Mouse (Mus musculus) stomach, embryonic 15.5 days (tissue): ENCODE data around the gene Rcl1. TPM values are rescaled to one million over a fixed set of nuclear protein-coding genes. Genes with fewer than 3 reads are reported as not detected.

Experiments
- ATAC-seq: fragments of 200-750 bp; cut with Nextera tagmentation; 2 replicates; pipeline ENCODE4 v1.8.0; 2017; ENCODE audit warnings: low read depth, moderate number of reproducible peaks, moderate TSS enrichment; ENCODE audit not compliant: insufficient read depth, low FRiP score
- H3K27ac ChIP-seq: fragments of 300-500 bp; sonication (generic); 2 replicates; pipeline ENCODE4 v1.5.1; 2015; ENCODE audit warnings: mild to moderate bottlenecking, inconsistent platforms
- H3K27me3 ChIP-seq: fragments of 300-500 bp; sonication (generic); replicated peaks from 2 replicates; pipeline ENCODE4 v1.6.1; 2015; ENCODE audit warnings: inconsistent platforms
- H3K36me3 ChIP-seq: fragments of 300-500 bp; sonication (generic); 2 replicates; pipeline ENCODE4 v1.6.1; 2015; ENCODE audit warnings: inconsistent platforms
- H3K4me1 ChIP-seq: fragments of 300-500 bp; sonication (generic); 2 replicates; pipeline ENCODE4 v1.6.1; 2015; ENCODE audit warnings: inconsistent platforms
- H3K4me2 ChIP-seq: fragments of 300-500 bp; sonication (generic); 2 replicates; pipeline ENCODE4 v1.6.1; 2015; ENCODE audit warnings: mild to moderate bottlenecking, inconsistent platforms
- H3K4me3 ChIP-seq: fragments of 300-500 bp; sonication (generic); replicated peaks from 2 replicates; pipeline ENCODE4 v1.5.1; 2015; ENCODE audit warnings: inconsistent platforms
- H3K9ac ChIP-seq: fragments of 300-500 bp; sonication (generic); 2 replicates; pipeline ENCODE4 v1.6.1; 2015; ENCODE audit warnings: inconsistent platforms
- H3K9me3 ChIP-seq: fragments of 300-500 bp; sonication (generic); 2 replicates; pipeline ENCODE4 v1.6.1; 2016; ENCODE audit warnings: inconsistent platforms
- WGBS: fragments of 180-500 bp; shearing (Covaris S2); methylation state at CpG from one replicate; pipeline ENCODE4 v1.1.7; 2015; 5-methylcytosine and 5-hydroxymethylcytosine counted together
- polyA plus RNA-seq: library from polyadenylated mRNA; unstranded; fragments of >200 nt; fragmentation: Nextera tagmentation; extraction: Ambion mirVana; gene quantifications from 2 replicates; pipeline ENCODE4 v1.2.1, GENCODE M21; 2015

Gene Rcl1
- polyA plus RNA-seq = 57.0 and 57.7 TPM in 2 replicates

DNA sequence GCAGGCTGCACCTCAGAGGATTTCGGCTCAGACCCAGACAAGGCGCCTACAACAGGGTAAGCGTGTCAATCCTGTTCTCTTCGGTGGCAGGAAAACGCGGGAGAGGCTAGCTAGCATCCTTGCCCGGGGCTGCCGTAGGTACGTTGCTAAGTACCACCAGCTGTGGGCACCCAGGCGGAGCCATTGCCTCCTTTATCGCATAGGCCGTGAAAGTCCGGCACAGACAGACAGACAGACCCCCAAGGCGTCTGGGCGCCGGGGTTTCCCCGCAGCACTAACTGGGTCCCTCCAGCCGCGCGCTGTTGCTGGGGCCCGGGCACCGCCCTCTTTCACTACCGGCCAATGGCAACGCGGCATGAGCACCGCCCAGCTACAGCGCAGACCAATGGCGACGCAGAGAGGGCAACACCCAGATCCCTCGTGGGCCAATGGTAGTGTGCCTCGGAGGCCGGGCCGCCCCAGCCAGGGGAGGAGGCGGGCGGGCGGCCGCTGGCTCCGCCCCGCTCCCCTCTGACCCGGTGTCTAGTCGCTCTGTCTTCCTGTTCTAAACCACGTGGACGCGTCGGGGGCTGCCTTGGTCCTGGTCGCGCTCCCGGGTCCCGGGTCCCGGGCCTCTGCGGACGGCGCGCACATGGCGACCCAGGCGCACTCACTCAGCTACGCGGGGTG lies at the start of gene Rcl1:
TSS of gene Rcl1 (plus strand) at position 502 of the 669 bp plus-strand sequence.
- under 1% methylated on average over 57 of the region's 58 CpGs for WGBS
- Histone ChIP-seq H3K36me3 (no peaks in the 10 kb centered on the region), H3K27ac (peak within 1 kb of the TSS; percentile 78), H3K4me2 (peak within 1 kb of the TSS; percentile 79), H3K9ac (peak within 1 kb of the TSS; percentile 76), H3K27me3 (no peaks in the 10 kb centered on the region), H3K9me3 (no peaks in the 10 kb centered on the region), H3K4me1 (peaks cover 11% of the 10 kb centered on the region), H3K4me3 (peak within 1 kb of the TSS; percentile 96)
- peak; percentile 100 for ATAC-seq

DNA sequence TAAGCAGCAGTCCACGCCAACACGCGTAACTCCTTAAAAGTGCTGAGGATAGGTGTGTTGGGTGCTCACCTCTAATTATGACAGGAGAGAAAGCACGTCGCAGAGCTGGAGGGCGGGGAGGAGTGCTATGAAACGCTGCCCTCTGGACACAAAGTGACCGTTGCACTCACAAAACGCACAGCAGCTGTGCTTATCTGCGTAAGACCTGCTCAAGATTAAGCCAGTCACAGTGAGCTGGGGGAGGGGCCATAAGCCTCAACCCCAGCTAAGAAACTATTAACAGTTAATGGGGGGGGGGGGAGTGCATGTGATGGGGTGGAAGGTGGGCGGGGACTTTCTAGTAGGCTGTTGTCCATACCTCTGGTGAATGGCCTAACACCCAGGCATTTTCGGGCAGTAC lies 48.4 kb upstream of the Rcl1 start:
- Histone ChIP-seq H3K27ac (no peak overlapping the region), H3K4me1 (no peaks in the 10 kb centered on the region; the same call in 1 of the 2 replicates), H3K9ac (no peak overlapping the region), H3K4me3 (no peak overlapping the region), H3K4me2 (no peak overlapping the region), H3K9me3 (no peaks in the 10 kb centered on the region), H3K36me3 (no peaks in the 10 kb centered on the region), H3K27me3 (no peaks in the 10 kb centered on the region)
- WGBS = 85% methylated on average over 12 of the region's 12 CpGs
- no peak for ATAC-seq

DNA sequence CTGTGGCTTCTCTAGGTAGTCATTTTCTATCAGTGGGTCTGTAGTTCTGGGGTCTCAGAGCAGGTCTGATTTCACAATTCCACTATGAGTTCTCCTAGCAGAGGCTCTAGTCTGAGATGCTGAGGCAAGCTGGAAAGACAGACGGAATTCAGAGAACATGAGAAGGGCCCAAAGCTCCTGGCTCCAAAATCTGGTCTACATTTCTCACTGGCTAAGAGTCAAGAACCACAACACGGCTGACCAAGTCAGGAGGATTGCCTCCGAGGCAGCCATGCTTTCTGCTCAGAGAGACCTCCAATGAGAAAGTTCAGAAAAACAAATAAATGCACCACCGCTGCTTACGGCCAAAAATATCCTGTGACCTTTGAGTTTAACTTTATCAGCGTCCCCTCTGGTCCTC lies 46.6 kb upstream of the Rcl1 start:
- 70% methylated on average over 6 of the region's 6 CpGs for WGBS

DNA sequence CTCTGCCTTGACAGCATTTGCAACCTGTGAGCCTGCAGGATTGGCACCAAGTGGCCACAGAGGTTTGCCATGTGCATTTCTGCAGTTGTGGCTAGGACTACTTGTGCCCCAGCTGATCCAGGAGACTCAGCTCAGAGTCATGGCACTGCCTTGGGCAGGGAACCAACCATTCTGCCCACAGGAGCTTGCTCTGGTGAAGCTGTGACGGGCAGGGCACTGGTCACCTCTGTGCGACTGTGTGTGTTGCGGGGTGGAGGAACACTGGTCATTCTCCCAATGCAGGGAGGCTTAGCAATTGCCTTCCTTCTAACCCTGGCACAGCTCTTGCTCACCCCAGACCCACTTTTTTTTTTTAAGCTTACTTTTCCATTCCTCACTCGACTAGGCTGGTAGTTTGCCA lies 45.7 kb upstream of the Rcl1 start:
- Histone ChIP-seq H3K9ac (no peak overlapping the region), H3K4me2 (no peak overlapping the region), H3K27me3 (no peaks in the 10 kb centered on the region), H3K27ac (no peak overlapping the region), H3K4me3 (no peak overlapping the region), H3K36me3 (no peaks in the 10 kb centered on the region), H3K4me1 (no peaks in the 10 kb centered on the region), H3K9me3 (no peaks in the 10 kb centered on the region)
- 85% methylated on average over 4 of the region's 4 CpGs for WGBS
- no peak for ATAC-seq

More for the DNA sequence above, 46.6 kb upstream of the Rcl1 start:
- Histone ChIP-seq H3K27ac (no peak overlapping the region), H3K4me3 (no peak overlapping the region), H3K4me1 (no peaks in the 10 kb centered on the region), H3K4me2 (no peak overlapping the region), H3K27me3 (no peaks in the 10 kb centered on the region), H3K9me3 (no peaks in the 10 kb centered on the region), H3K9ac (no peak overlapping the region), H3K36me3 (no peaks in the 10 kb centered on the region)
- ATAC-seq = no peak

DNA sequence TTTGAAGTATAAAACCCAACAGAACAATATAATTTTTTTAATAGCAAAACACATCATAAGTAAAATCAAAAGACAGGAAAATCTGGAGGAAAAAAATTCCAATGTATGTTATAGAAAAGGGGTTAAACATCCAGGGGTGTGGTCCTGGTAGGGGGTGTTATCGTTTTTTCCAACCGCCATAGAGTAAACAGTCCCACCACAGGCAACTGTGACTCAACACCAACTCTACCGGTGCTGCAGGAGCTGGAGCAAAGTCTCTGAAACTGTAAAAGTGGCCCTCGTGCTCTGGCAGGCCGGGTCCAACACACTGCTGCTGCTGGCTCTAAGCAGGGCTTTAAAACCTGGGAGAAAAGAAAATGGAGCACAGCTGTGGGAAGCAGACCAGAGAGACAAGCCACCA lies 42.4 kb upstream of the Rcl1 start:
- Histone ChIP-seq H3K36me3 (no peaks in the 10 kb centered on the region), H3K4me3 (no peak overlapping the region), H3K9me3 (no peaks in the 10 kb centered on the region), H3K27me3 (no peaks in the 10 kb centered on the region), H3K4me1 (no peaks in the 10 kb centered on the region), H3K27ac (no peak overlapping the region), H3K4me2 (no peak overlapping the region), H3K9ac (no peak overlapping the region)
- WGBS = 58% methylated on average over 5 of the region's 5 CpGs
- ATAC-seq = no peak

DNA sequence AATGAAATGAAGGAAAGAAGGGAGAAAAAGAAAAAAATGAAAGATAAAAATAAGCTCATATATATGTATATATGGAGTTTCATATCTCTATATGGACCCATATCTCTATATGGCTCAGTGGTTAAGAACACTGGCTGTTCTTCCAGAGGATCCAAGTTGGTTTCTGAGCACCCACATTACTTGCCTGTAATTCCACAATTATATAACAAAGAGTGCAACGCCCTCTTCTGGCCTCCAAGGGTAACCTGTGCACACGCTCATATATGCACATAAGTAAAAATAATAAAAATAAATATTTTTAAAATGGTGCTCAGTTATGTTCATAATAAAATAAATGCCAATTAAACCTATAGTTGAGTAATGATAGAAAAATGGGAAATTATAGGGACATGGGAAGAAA lies 41.5 kb upstream of the Rcl1 start:
- WGBS = 82% methylated on average over 2 of the region's 2 CpGs
- Histone ChIP-seq H3K9me3 (no peaks in the 10 kb centered on the region), H3K4me3 (no peak overlapping the region), H3K27me3 (no peaks in the 10 kb centered on the region), H3K36me3 (no peaks in the 10 kb centered on the region), H3K27ac (no peak overlapping the region), H3K9ac (no peak overlapping the region), H3K4me2 (no peak overlapping the region), H3K4me1 (0 out of 2 replicates have a peak, but pooled peaks cover 3% of the 10 kb centered on the region)
- no peak for ATAC-seq

DNA sequence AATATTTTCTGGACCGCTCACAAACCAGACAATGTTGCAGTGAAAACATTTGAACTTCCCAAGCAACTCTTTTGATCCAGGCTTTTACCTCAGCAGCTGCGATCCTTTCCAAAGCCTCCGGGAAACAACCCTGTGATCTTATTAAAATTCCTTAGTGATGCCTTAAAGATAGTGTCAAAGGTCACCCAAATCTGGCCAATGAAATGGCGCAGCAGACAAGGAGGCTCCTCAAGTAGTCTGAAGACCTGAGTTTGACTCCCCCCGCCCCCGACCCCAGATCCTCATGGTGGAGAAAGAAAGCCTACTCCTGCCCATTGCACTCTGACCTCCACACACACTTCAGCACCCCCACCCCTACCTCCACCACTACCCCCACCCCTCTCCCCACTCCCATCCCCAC lies 40.9 kb upstream of the Rcl1 start:
- WGBS = 22% methylated on average over 6 of the region's 6 CpGs
- Histone ChIP-seq H3K36me3 (no peaks in the 10 kb centered on the region), H3K4me2 (no peak overlapping the region), H3K9me3 (no peaks in the 10 kb centered on the region), H3K9ac (no peak overlapping the region), H3K27me3 (no peaks in the 10 kb centered on the region), H3K4me1 (0 out of 2 replicates have a peak, but pooled peaks cover 3% of the 10 kb centered on the region), H3K4me3 (no peak overlapping the region), H3K27ac (no peak overlapping the region)
- no peak for ATAC-seq

DNA sequence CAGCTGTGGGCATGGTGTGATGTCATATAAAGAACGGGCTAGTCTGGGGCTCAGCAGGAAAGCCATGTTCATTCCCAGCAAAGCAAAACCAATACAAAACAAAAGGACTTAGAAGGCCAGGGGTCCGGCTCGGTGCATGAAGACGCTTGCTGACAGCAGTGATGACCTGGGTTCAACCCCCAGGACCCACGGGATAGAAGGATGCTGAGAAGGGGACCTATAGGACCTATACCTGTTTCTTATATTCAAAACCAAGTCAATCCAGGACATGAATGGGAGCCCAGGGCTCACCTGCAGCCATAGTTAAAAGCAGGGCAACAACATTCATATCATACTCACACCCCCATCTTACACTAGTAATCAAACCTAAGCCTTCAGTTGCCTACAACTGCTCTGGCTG lies 38.2 kb upstream of the Rcl1 start:
- Histone ChIP-seq H3K9ac (no peak overlapping the region), H3K9me3 (no peaks in the 10 kb centered on the region), H3K4me1 (peaks cover 10% of the 10 kb centered on the region; the same call in 1 of the 2 replicates), H3K4me2 (no peak overlapping the region), H3K36me3 (no peaks in the 10 kb centered on the region), H3K4me3 (no peak overlapping the region), H3K27me3 (no peaks in the 10 kb centered on the region), H3K27ac (no peak overlapping the region)
- 87% methylated on average over 5 of the region's 5 CpGs for WGBS
- no peak for ATAC-seq

DNA sequence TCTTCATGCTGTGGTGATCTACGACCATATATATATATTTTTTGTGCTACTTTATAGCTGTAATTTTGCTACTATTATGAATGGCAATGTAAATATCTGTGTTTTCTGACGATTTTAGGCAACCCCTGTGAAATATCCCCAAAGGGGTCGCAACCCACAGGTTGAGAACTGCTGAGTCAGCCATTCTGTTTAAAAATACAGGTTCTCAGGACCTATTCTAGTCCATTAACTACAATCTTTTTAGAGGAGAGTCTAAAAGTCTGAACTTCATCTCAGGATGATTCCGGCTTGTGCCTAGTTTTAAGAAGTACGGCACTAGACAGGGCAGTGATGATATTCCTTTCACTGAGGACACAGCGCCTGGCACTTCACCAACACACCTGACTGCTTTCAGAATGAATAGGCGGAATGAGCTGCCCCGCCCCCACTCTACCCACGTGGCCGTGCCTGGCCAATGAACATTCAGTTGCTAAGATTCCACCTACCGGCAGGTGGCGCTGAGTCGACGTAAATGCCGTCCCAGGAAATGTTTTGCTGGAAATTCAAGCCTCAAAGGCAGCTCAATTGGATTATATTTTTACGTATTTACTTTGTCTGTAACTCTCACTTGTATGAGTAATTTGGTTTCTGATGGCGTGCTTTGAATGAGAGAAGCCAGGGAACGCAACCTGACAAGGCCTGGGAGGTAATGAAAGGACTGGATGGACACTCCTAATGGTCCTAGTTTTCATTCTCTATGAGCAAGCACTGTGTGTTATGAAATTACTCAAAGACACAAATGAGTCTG lies 37.4 kb upstream of the Rcl1 start:
- no peak overlapping the region for H3K9ac ChIP-seq
- H3K27me3 ChIP-seq = no peaks in the 10 kb centered on the region
- 14% methylated on average over 18 of the region's 18 CpGs for WGBS
- peak overlapping the region; percentile 48 for H3K27ac ChIP-seq
- H3K9me3 ChIP-seq = no peaks in the 10 kb centered on the region
- no peaks in the 10 kb centered on the region for H3K36me3 ChIP-seq
- no peak overlapping the region; the same call in 1 of the 2 replicates for H3K4me3 ChIP-seq
- ATAC-seq = peak; percentile 65
- H3K4me2 ChIP-seq = peak overlapping the region; percentile 48
- H3K4me1 ChIP-seq = peaks cover 10% of the 10 kb centered on the region; the same call in 1 of the 2 replicates

DNA sequence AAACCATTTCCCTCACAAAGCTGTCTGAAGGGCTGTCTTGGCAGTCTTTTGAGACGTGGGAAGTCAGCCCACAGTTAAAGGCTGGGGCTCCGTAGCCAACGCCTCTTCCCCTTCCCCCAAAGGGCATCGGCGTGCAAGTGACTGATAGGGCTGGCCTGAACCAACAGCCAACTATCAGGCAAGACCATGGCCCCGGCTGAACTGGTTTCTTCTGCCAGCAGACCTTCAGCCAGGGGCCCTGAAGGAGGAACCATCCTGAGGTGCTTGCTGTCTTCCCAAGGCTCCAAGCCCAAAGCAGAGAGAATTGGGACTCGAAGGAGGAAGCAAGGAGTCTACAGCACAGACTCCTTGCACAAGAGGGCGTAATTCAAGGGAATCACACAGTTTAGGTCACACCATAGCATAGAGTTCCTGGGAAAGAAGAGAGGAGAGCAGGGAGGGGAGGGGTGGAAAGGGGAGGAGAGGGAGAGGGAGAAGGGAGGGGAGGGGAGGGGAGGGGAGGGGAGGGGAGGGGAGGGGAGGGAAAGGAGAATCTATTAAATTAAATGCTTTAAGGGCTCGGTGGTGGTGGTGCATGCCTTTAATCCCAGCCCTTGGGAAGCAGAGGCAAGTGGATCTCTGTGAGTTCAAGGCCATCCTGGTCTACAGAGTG lies 36.6 kb upstream of the Rcl1 start:
- peak overlapping the region; percentile 48 for H3K4me2 ChIP-seq
- ATAC-seq = peak; percentile 85
- no peaks in the 10 kb centered on the region for H3K36me3 ChIP-seq
- no peaks in the 10 kb centered on the region for H3K27me3 ChIP-seq
- no peaks in the 10 kb centered on the region for H3K9me3 ChIP-seq
- 60% methylated on average over 9 of the region's 9 CpGs for WGBS
- no peak overlapping the region for H3K9ac ChIP-seq
- peaks cover 10% of the 10 kb centered on the region; the same call in 1 of the 2 replicates for H3K4me1 ChIP-seq
- H3K27ac ChIP-seq = peak overlapping the region; percentile 48
- H3K4me3 ChIP-seq = no peak overlapping the region

DNA sequence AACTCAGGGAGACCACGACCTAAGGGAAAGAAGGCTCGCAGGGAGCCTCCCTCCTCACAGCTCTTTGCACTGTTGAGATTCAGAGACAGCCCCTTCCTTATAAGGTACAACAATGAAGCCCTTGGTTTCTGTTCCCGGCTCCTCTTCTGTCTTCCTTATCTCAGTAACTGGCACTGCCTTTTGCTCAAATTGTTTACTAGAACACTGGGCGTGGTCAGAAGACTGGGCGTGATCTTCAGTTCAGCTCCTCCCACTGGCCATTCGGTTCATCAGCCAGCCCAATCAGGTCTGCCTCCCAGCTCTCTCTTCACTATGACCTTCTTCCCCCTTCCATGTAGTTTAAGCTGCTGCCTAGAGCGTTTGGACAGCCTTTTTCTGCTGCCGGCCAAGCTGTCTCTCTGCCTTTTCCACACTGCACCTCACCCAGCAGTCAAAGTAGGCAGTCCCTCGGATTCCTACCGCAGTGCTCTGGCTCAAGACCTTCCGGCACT lies 34.1 kb upstream of the Rcl1 start:
- no peaks in the 10 kb centered on the region for H3K36me3 ChIP-seq
- H3K4me2 ChIP-seq = peak overlapping the region; percentile 44
- H3K4me3 ChIP-seq = peak overlapping the region; percentile 25
- peak overlapping the region; percentile 52 for H3K27ac ChIP-seq
- peaks cover 10% of the 10 kb centered on the region; the same call in 1 of the 2 replicates for H3K4me1 ChIP-seq
- no peaks in the 10 kb centered on the region for H3K27me3 ChIP-seq
- peak overlapping the region; percentile 5; the same call in 1 of the 2 replicates for H3K9ac ChIP-seq
- 12% methylated on average over 11 of the region's 11 CpGs for WGBS
- peak; percentile 79; the same call in 1 of the 2 replicates for ATAC-seq
- H3K9me3 ChIP-seq = no peaks in the 10 kb centered on the region
